Mouse (Mus musculus) E14TG2a.4 (cell line): ENCODE data around the gene Akna.

Source experiments
- CTCF ChIP-seq: conservative IDR thresholded peaks from 2 replicates; pipeline ENCODE4 v1.5.1; 2014; ENCODE audit warnings: low read length
- NANOG ChIP-seq: IDR thresholded peaks from 2 replicates; pipeline ENCODE4 v1.6.1; 2014; ENCODE audit warnings: borderline replicate concordance, low read length, mixed read lengths

- no peak for TF ChIP-seq NANOG
- no peak for TF ChIP-seq CTCF
These were observed 1.1 kb downstream of the Akna start for GRCm38 (mm10) chr4:63402056-63402455.
